Mouse (Mus musculus) embryonic facial prominence, embryonic 13.5 days (tissue): ENCODE measurements around the gene Syt7. TPM values are rescaled to one million over a fixed set of nuclear protein-coding genes. Genes with fewer than 3 reads are reported as not detected.

Source experiments
- ATAC-seq: fragments of 200-750 bp; cut with Nextera tagmentation; 2 replicates; pipeline ENCODE4 v1.8.0; 2017; ENCODE audit warnings: low read depth; ENCODE audit not compliant: insufficient number of reproducible peaks, insufficient read depth, low FRiP score, low TSS enrichment
- H3K27ac ChIP-seq: fragments of 300-500 bp; sonication (generic); 2 replicates; pipeline ENCODE4 v1.5.1; 2015; ENCODE audit warnings: moderate library complexity, mild to moderate bottlenecking, inconsistent platforms
- H3K27me3 ChIP-seq: fragments of 300-500 bp; sonication (generic); 2 replicates; pipeline ENCODE4 v1.6.1; 2015; ENCODE audit warnings: mild to moderate bottlenecking, inconsistent platforms
- H3K36me3 ChIP-seq: fragments of 300-500 bp; sonication (generic); 2 replicates; pipeline ENCODE4 v1.6.1; 2015; ENCODE audit warnings: mild to moderate bottlenecking, inconsistent platforms
- H3K4me1 ChIP-seq: fragments of 300-500 bp; sonication (generic); 2 replicates; pipeline ENCODE4 v1.6.1; 2015; ENCODE audit warnings: inconsistent platforms
- H3K4me2 ChIP-seq: fragments of 300-500 bp; sonication (generic); 2 replicates; pipeline ENCODE4 v1.6.1; 2015; ENCODE audit warnings: moderate library complexity, mild to moderate bottlenecking, inconsistent platforms
- H3K4me3 ChIP-seq: fragments of 300-500 bp; sonication (generic); 2 replicates; pipeline ENCODE4 v1.5.1; 2015; ENCODE audit warnings: mild to moderate bottlenecking, inconsistent platforms
- H3K9ac ChIP-seq: fragments of 300-500 bp; sonication (generic); 2 replicates; pipeline ENCODE4 v1.6.1; 2015; ENCODE audit warnings: mild to moderate bottlenecking, inconsistent platforms
- H3K9me3 ChIP-seq: fragments of 300-500 bp; sonication (generic); 2 replicates; pipeline ENCODE4 v1.6.1; 2016; ENCODE audit warnings: inconsistent platforms
- WGBS: fragments of 180-500 bp; shearing (Covaris S2); methylation state at CpG from one replicate; pipeline ENCODE4 v1.1.7; 2015; ENCODE audit warnings: mixed read lengths; 5-methylcytosine and 5-hydroxymethylcytosine counted together
- polyA plus RNA-seq: library from polyadenylated mRNA; unstranded; fragments of >200 nt; fragmentation: Nextera tagmentation; extraction: Ambion mirVana; gene quantifications from 2 replicates; pipeline ENCODE4 v1.2.1, GENCODE M21; 2015

Gene Syt7
- polyA plus RNA-seq, 1 experiment from 2014 or later = 0.46 TPM

GRCm38 (mm10) chr19:10359105-10359946 is 29.6 kb upstream of the Syt7 start:
- Histone ChIP-seq H3K4me3 (no peak overlapping the region), H3K27me3 (0 out of 2 replicates have a peak, but pooled peaks cover 3% of the 10 kb centered on the region), H3K27ac (no peak overlapping the region), H3K9me3 (no peaks in the 10 kb centered on the region), H3K36me3 (no peaks in the 10 kb centered on the region), H3K9ac (no peak overlapping the region), H3K4me2 (no peak overlapping the region), H3K4me1 (peaks cover 5% of the 10 kb centered on the region; the same call in 1 of the 2 replicates)
- ATAC-seq = no peak
- 84% methylated on average over 8 of the region's 8 CpGs for WGBS

- WGBS = 75% methylated on average over 6 of the region's 6 CpGs
- no peak overlapping the region for H3K27ac ChIP-seq
Measured at GRCm38 (mm10) chr19:10362473-10363129, 26.3 kb upstream of the Syt7 start.

GRCm38 (mm10) chr19:10363869-10364268 is 25.0 kb upstream of the Syt7 start:
- H3K4me2 ChIP-seq = no peak overlapping the region
- 20% methylated on average over 7 of the region's 7 CpGs for WGBS
- no peak for ATAC-seq
- no peaks in the 10 kb centered on the region for H3K27me3 ChIP-seq
- no peak overlapping the region for H3K4me3 ChIP-seq
- no peak overlapping the region for H3K27ac ChIP-seq
- no peaks in the 10 kb centered on the region for H3K36me3 ChIP-seq
- no peak overlapping the region for H3K9ac ChIP-seq
- H3K9me3 ChIP-seq = no peaks in the 10 kb centered on the region
- no peaks in the 10 kb centered on the region for H3K4me1 ChIP-seq

More at GRCm38 (mm10) chr19:10362473-10363129, 26.3 kb upstream of the Syt7 start:
- no peaks in the 10 kb centered on the region for H3K4me1 ChIP-seq
- no peaks in the 10 kb centered on the region for H3K36me3 ChIP-seq
- H3K9me3 ChIP-seq = no peaks in the 10 kb centered on the region
- H3K27me3 ChIP-seq = no peaks in the 10 kb centered on the region
- no peak for ATAC-seq
- no peak overlapping the region for H3K4me3 ChIP-seq
- H3K4me2 ChIP-seq = no peak overlapping the region
- no peak overlapping the region for H3K9ac ChIP-seq

GRCm38 (mm10) chr19:10366116-10366845 is 22.6 kb upstream of the Syt7 start:
- Histone ChIP-seq H3K27me3 (no peaks in the 10 kb centered on the region), H3K4me1 (no peaks in the 10 kb centered on the region), H3K4me2 (no peak overlapping the region), H3K9me3 (no peaks in the 10 kb centered on the region), H3K9ac (no peak overlapping the region), H3K4me3 (no peak overlapping the region), H3K36me3 (no peaks in the 10 kb centered on the region), H3K27ac (no peak overlapping the region)
- WGBS = 63% methylated on average over 3 of the region's 3 CpGs
- no peak for ATAC-seq

GRCm38 (mm10) chr19:10367802-10368201 is 21.1 kb upstream of the Syt7 start:
- no peaks in the 10 kb centered on the region for H3K27me3 ChIP-seq
- no peaks in the 10 kb centered on the region for H3K4me1 ChIP-seq
- H3K36me3 ChIP-seq = no peaks in the 10 kb centered on the region
- no peak overlapping the region for H3K4me2 ChIP-seq
- 86% methylated on average over 7 of the region's 7 CpGs for WGBS
- H3K9ac ChIP-seq = no peak overlapping the region
- H3K4me3 ChIP-seq = no peak overlapping the region
- no peak for ATAC-seq
- H3K9me3 ChIP-seq = no peaks in the 10 kb centered on the region
- no peak overlapping the region for H3K27ac ChIP-seq

- Histone ChIP-seq H3K27ac (no peak overlapping the region), H3K4me3 (no peak overlapping the region), H3K36me3 (no peaks in the 10 kb centered on the region), H3K9ac (no peak overlapping the region), H3K27me3 (no peaks in the 10 kb centered on the region), H3K4me1 (no peaks in the 10 kb centered on the region), H3K9me3 (no peaks in the 10 kb centered on the region), H3K4me2 (no peak overlapping the region)
- 84% methylated on average over 4 of the region's 4 CpGs for WGBS
- no peak for ATAC-seq
Measured at GRCm38 (mm10) chr19:10369936-10370335, 19.0 kb upstream of the Syt7 start.

- no peak overlapping the region for H3K4me2 ChIP-seq
- no peaks in the 10 kb centered on the region for H3K36me3 ChIP-seq
- H3K27me3 ChIP-seq = no peaks in the 10 kb centered on the region
- no peak overlapping the region for H3K9ac ChIP-seq
- H3K27ac ChIP-seq = no peak overlapping the region
- ATAC-seq = no peak
- H3K9me3 ChIP-seq = no peaks in the 10 kb centered on the region
- 76% methylated on average over 1 of the region's 1 CpGs for WGBS
- no peaks in the 10 kb centered on the region for H3K4me1 ChIP-seq
- no peak overlapping the region for H3K4me3 ChIP-seq
Measured at GRCm38 (mm10) chr19:10373191-10373590, 15.7 kb upstream of the Syt7 start.

- Histone ChIP-seq H3K9ac (no peak overlapping the region), H3K4me1 (no peaks in the 10 kb centered on the region), H3K4me3 (no peak overlapping the region), H3K4me2 (no peak overlapping the region), H3K9me3 (no peaks in the 10 kb centered on the region), H3K27me3 (0 out of 2 replicates have a peak, but pooled peaks cover 2% of the 10 kb centered on the region), H3K27ac (no peak overlapping the region), H3K36me3 (no peaks in the 10 kb centered on the region)
- 79% methylated on average over 5 of the region's 5 CpGs for WGBS
- ATAC-seq = no peak
Measured at GRCm38 (mm10) chr19:10375260-10375659, 13.6 kb upstream of the Syt7 start.

GRCm38 (mm10) chr19:10379978-10380377 is 8.9 kb upstream of the Syt7 start:
- Histone ChIP-seq H3K9me3 (no peaks in the 10 kb centered on the region), H3K27ac (no peak overlapping the region), H3K4me1 (no peaks in the 10 kb centered on the region), H3K4me3 (no peak overlapping the region), H3K36me3 (no peaks in the 10 kb centered on the region), H3K4me2 (no peak overlapping the region), H3K9ac (no peak overlapping the region), H3K27me3 (peaks cover 29% of the 10 kb centered on the region)
- WGBS = 71% methylated on average over 5 of the region's 5 CpGs
- no peak for ATAC-seq

- no peaks in the 10 kb centered on the region for H3K36me3 ChIP-seq
- peaks cover 20% of the 10 kb centered on the region for H3K4me1 ChIP-seq
- H3K27me3 ChIP-seq = peaks cover 69% of the 10 kb centered on the region
- H3K4me2 ChIP-seq = no peak overlapping the region
- H3K9ac ChIP-seq = no peak overlapping the region
- H3K9me3 ChIP-seq = no peaks in the 10 kb centered on the region
- H3K27ac ChIP-seq = no peak overlapping the region
- 82% methylated on average over 5 of the region's 5 CpGs for WGBS
- ATAC-seq = no peak
- H3K4me3 ChIP-seq = no peak overlapping the region
Measured at GRCm38 (mm10) chr19:10387660-10388059, 1.2 kb upstream of the Syt7 start.

GRCm38 (mm10) chr19:10389391-10390098 is 655 bp downstream of the Syt7 start:
- H3K9ac ChIP-seq = peak overlapping the region; percentile 72
- H3K4me2 ChIP-seq = peak overlapping the region; percentile 92
- peaks cover 20% of the 10 kb centered on the region for H3K4me1 ChIP-seq
- H3K9me3 ChIP-seq = no peaks in the 10 kb centered on the region
- no peak overlapping the region for H3K27ac ChIP-seq
- H3K4me3 ChIP-seq = peak overlapping the region; percentile 66
- ATAC-seq = 0 out of 2 replicates have a peak, but pooled peaks have one; percentile 3
- peaks cover 54% of the 10 kb centered on the region for H3K27me3 ChIP-seq
- WGBS = 2% methylated on average over 43 of the region's 54 CpGs
- H3K36me3 ChIP-seq = no peaks in the 10 kb centered on the region
